Mouse (Mus musculus): ENCODE data around the gene AI481877.

The AI481877 gene

DNA sequence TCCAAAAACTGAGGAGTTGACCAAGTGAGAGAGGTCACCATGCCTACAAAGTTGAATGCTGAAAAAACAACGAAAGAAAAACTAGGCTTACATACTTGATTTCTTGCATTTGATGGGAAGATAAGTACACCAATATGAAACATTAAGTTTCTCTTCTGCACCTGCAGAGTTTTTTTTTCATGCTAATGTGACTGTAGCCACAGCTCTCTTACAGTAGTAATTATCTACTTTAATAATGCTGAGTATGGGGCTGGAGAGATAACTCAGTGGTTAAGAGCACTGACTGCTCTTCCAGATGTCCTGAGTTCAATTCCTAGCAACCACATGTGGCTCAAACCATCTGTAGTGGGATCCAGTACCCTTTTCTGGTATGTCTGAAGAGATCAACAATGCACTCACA, 13.7 kb downstream of the AI481877 start:
- in situ Hi-C loops (cut with MboI), result no loop called here

- in situ Hi-C loops (cut with MboI), result no loop called here
These were observed 15.2 kb downstream of the AI481877 start for GRCm38 (mm10) chr4:59123557-59123956.

DNA sequence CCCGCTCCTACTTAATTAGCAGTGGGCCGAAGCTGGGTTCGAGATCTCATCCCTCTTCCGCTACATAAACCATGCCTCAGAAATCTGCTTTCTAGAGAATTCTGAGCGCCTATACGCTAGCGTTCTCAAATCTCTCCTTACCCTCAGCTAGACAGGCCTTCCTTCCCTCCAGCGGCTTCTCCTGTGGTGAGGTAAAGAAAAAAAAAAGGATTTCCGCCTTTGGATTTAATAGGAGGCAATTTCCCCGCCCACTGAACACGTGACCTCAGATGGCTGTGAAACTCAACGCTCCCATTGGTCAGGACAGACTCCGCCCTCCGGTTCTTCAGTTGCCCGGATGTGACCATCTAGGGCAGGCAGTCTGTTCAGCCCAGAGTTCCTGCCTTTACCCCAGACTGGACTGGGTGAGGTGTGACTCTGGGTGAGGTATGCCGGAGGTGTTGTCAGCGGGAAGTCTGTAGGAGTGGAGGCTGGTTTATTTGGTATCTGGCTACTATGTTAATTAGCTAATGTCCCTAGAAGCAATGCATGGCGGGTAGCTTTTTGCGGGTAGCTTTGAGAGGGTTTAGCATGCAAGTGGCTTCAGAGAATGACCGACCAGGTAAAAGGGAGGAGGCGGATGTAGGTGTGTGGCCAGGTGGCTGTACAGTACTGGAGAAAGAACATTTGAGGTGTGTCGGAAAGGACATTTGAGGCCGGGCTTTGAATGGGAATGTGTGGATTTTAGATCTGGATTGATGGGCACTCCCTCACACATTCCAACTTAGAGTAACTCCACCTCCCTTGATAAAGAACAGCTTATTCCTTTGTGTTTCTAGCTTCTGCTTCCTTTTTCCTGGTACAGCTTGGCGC, 20.9 kb downstream of the AI481877 start:
- in situ Hi-C loops (cut with MboI), result no loop called here

DNA sequence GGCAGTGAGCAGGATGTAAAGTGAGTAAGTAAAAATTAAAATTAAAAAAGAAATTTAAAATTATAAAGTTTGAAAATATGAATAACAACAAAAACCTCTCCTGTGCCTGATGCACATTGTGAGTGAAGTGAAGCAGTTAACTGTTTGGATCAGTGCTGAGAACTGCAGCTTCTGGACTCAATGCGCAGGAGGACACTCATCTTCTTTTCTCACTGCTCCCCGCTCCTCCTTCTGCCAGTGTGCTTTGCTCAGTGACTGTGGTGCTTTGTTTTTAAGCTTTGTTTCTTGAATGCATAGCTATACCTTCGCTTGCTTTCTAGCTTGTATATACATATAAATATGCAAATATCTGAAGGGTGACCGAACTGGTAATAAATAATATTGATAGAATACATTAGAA, 30.1 kb downstream of the AI481877 start:
- in situ Hi-C loops (cut with MboI), result no loop called here

- in situ Hi-C loops (cut with MboI), result no loop called here
These were observed 30.9 kb downstream of the AI481877 start for GRCm38 (mm10) chr4:59107886-59108285.

DNA sequence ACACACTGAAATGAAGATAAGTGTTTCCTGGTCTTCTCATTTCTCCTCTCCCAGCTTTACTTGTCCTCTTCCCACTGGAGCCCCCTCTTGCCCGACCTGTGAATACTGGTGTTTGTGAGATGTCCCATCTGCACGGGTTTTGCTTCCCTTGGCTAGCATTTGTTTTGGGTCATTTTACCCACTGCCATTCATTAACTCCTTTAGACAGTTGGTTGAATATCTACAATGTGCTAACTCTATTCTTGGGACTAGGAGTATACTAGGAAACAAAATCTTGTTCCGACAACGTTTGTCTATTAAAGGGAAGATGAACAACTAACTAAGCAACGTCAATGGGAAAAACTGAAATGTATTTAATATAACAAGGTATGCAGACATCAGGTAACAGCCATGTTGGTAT, 32.1 kb downstream of the AI481877 start:
- in situ Hi-C loops (cut with MboI), result no loop called here

DNA sequence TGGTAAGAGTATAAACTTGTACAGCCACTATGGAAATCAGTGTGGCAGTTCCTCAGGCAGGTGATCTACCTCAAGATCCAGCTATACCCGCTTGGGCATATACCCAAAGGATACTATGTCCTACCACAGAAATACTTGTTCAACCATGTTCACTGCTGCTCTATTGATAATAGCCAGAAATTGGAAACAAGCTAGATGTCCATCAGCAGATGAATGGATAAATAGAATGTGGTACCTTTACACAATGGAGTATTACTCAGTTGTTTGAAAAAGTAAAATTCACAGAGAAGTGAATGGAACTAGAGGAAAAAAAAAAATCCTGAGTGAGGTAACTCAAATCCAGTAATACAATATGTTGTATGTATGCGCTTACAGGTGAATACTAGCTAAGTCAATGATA, 34.6 kb downstream of the AI481877 start:
- in situ Hi-C loops (cut with MboI), result no loop called here

- in situ Hi-C loops (cut with MboI), result loop anchor here (25.0 kb wide), 1 partner anchor 241 kb away; no protein-coding TSS in a partner anchor
These were observed 42.4 kb downstream of the AI481877 start for GRCm38 (mm10) chr4:59096393-59096792.

DNA sequence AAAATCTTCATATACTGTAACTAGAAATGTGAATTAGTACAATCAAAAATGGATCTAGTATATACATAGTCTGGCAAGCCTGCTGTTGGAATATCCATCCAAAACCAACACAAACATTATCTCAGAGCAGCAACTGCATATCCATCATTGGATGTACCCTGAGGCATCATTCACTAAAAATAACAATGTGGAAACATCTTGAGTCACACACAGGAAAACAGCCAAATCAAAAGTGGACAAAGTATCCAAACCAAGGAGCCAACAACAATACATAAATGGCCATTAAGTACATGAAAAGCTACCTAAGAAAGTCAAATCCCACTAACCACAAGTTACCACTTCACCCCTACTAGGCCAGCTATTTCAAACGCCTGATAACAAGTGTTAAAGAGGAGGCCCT, 49.4 kb downstream of the AI481877 start:
- in situ Hi-C loops (cut with MboI), result loop anchor here (25.0 kb wide), 1 partner anchor 248 kb away; no protein-coding TSS in a partner anchor

GRCm38 (mm10) chr4:59083430-59083829, 55.4 kb downstream of the AI481877 start:
- in situ Hi-C loops (cut with MboI), result loop anchor here (25.0 kb wide), 1 partner anchor 254 kb away; no protein-coding TSS in a partner anchor

DNA sequence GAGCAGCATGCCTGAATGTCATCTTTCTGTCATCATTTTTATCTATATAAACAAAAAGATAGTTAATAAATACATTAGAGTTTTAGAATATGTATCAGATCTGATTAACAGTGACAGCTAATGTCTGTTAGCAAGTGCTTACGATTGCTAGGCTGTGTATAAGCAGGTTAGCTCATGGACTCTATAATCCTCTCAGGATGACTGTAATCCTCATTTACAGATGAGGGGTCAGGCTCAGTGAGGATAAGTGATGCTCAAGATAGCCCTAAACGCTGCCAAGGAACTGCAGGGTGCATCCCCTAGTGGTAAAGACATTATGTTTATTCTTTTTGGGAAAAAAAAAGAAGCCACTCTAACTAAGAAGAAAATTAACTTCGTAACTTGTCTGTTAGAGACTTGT, 69.5 kb downstream of the AI481877 start:
- in situ Hi-C loops (cut with MboI), result no loop called here

DNA sequence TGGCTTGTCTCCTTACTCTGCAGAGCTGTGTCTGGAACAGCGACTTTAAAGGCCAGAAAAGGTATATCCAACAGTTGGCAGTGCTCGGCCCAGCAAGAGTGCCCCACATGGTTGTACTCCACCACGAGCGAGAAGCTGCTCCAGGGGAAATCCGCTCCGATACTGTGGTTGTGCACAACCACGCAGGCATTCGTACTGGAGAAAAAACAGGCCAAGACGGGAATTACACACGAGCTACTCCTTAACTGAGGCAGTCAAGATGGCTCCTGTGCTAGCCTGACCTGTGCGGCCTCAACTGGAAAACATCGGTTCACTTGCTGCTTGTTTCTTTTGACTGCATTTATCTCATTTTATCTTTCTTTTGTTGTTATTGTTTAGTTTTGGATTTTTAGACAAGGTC, 76.3 kb downstream of the AI481877 start:
- in situ Hi-C loops (cut with MboI), result no loop called here

GRCm38 (mm10) chr4:59057929-59058328, 80.9 kb downstream of the AI481877 start:
- in situ Hi-C loops (cut with MboI), result no loop called here

- in situ Hi-C loops (cut with MboI), result no loop called here
These were observed 87.7 kb downstream of the AI481877 start for GRCm38 (mm10) chr4:59051081-59051480.

DNA sequence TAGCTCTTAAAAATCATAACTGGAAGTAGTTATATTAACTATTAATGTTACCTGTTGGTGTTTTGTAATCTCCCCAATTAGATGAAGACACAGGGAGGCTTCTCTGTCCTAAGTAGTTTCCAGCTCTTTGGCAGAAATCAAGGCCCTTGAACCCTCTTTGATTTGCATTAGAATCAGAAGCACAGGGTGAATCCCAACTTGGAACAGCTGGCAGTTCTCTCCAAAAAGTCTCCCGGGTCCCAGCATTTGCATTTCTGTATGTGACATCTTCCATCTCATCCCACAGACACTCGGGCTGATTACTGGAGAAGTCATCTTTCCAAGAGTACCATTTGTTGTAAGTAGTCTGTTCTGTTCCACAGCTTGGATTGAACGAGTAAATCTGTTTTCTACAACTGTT, 91.6 kb downstream of the AI481877 start:
- in situ Hi-C loops (cut with MboI), result no loop called here

DNA sequence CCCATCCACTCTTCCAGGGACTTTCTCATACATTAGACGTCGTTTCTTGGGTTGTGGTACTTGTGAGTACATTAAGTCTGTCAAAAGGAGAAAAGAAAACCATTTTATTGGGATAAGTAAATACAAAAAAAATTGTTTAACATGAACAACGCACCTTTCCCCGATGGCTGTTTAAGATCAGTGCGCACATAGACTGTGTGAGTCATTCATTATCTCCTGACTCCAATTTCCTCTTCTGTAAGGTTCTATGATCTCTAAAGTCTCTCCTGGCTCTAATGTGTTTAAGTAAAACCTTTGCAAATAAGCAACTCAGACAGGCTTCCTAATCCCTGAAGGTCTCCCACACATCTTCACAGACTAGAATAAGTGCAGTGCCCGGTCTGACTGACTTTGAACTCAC, 94.9 kb downstream of the AI481877 start:
- in situ Hi-C loops (cut with MboI), result no loop called here

- in situ Hi-C loops (cut with MboI), result no loop called here
These were observed 95.7 kb downstream of the AI481877 start for GRCm38 (mm10) chr4:59043074-59043473.

DNA sequence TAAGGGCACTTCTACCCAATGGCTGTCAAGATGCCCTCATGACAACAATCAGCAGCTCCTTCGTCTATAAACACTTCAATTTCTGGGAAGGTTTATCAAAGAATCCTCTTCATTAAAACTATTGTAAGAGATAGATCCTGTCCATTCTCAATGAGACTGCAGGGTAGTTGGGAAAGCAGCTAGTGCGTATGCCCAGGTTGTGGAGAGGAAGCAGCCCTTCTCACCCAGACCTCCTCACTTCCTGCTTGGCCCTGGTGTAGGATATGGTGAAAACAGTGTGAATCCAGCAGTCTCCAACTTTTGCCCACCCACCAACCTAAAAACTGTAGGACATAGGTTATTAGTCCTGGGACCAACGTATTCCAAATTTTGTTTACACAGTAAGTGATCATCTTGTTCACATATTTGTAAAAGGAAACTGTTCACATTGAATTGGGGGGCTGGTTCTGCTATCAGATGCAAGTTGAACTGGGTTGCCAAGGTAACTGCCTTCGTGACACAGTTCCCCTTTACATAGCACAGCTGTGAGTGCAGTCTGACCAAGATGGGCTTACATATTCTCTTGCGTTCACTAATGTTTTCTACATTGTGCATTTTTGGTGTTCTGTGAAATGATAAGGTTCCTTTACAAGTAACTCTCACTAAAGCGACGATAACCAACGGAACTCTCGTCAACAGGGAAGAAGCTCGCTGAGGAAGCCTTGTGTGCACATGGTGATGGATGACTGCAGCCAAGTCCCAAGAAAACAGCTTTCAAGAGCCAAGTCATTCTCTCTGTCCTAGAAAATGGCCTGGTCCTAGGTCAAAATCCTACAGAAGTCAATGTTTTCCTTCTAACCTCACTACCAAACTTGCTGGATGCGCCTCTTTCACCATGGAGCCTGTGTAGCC, 98.1 kb downstream of the AI481877 start:
- in situ Hi-C loops (cut with MboI), result no loop called here

DNA sequence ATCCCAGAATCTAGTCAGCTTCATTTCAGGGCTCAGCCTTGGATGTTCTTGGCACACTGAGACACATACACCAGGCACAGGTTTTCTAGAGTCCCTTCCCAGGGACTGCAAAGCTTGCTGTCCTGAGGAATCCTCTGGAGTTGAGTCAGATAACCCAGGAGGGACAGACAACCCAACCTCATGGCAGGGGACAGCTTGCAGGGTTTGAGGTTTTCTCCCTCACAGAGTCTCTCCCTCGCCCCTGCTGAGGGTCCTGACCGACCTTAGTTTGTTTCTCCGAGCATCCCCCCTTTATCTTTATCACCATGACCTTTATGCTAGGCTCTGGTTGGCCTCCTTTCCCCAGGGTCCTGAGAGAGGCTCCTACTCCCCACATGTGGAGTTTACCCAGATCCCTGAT, 101.3 kb downstream of the AI481877 start:
- in situ Hi-C loops (cut with MboI), result no loop called here

- in situ Hi-C loops (cut with MboI), result no loop called here
These were observed 102.2 kb downstream of the AI481877 start for GRCm38 (mm10) chr4:59036490-59037127.

- in situ Hi-C loops (cut with MboI), result no loop called here
These were observed 102.9 kb downstream of the AI481877 start for GRCm38 (mm10) chr4:59035786-59036350.
